Comparison of ENCODE assay signal across 18 mouse cellular contexts in genomic region chr5:33731051-33731450, GRCm38 (mm10). TPM values are rescaled to one million over a fixed set of nuclear protein-coding genes. Genes with fewer than 3 reads are reported as not detected.
DNase-seq lines count a peak whose midpoint lies in the region; ATAC-seq and TF ChIP-seq lines count a peak whose summit lies in the region.
"Had no signal": no experiment of that assay in that cellular context is flagged by ENCODE, and none has a peak within 500 bp of the region (broad histone marks: within the 10 kb centered on the region; RNA-seq: fewer than 3 reads in every experiment).

No protein-coding gene starts in this region.

- TF ChIP-seq CTCF in left cerebral cortex, adult 2 months (IDR thresholded peaks at IDR 0.05) = no peak

- intact Hi-C loops in left cerebral cortex, adult 2 months (cut with DNase I) = no loop called here
- intact Hi-C loops in gastrocnemius, postnatal 14 days (cut with DNase I; ENCODE audit: low total_unique reads) = no loop called here

- peaks cover 8% of the 10 kb centered on the region for H3K27me3 ChIP-seq in forebrain, embryonic 11.5 days (ENCODE audit: control insufficient read depth, insufficient read depth, low read length)
- H3K27me3 ChIP-seq in forebrain, embryonic 10.5 days (ENCODE audit: poor library complexity, severe bottlenecking) = peaks cover 68% of the 10 kb centered on the region
- H3K27me3 ChIP-seq: embryonic facial prominence, embryonic 15.5 days; Patski had no signal

- H3K9me3 ChIP-seq in forebrain, embryonic 11.5 days (ENCODE audit: control insufficient read depth, low read length) = no peaks in the 10 kb centered on the region
- H3K9me3 ChIP-seq in forebrain, embryonic 10.5 days = no peaks in the 10 kb centered on the region
- H3K9me3 ChIP-seq: embryonic facial prominence, embryonic 15.5 days; heart, embryonic 15.5 days; midbrain, embryonic 12.5 days had no signal

- no peak overlapping the region for H3K9ac ChIP-seq in forebrain, embryonic 11.5 days (ENCODE audit: low read length)
- H3K9ac ChIP-seq: embryonic facial prominence, embryonic 15.5 days; heart, embryonic 15.5 days; lung, embryonic 14.5 days had no signal

- H3K27ac ChIP-seq in forebrain, embryonic 11.5 days (ENCODE audit: low read depth, low read length) = no peak overlapping the region
- no peak overlapping the region for H3K27ac ChIP-seq in forebrain, embryonic 10.5 days
- no peak overlapping the region for H3K27ac ChIP-seq in left cerebral cortex, adult 2 months
- H3K27ac ChIP-seq: embryonic facial prominence, embryonic 15.5 days; heart, embryonic 15.5 days; kidney, postnatal 0 days; midbrain, embryonic 12.5 days had no signal

- 52% methylated on average over 21 of the region's 21 CpGs for WGBS in forebrain, embryonic 11.5 days
- WGBS in forebrain, embryonic 10.5 days = 67% methylated on average over 21 of the region's 21 CpGs

- no peak overlapping the region for H3K4me2 ChIP-seq in forebrain, embryonic 11.5 days (ENCODE audit: low read depth, low read length, severe bottlenecking)
- H3K4me2 ChIP-seq: embryonic facial prominence, embryonic 15.5 days; heart, embryonic 15.5 days; lung, embryonic 14.5 days; midbrain, embryonic 12.5 days had no signal

- peak; percentile 55 for DNase-seq in forebrain, embryonic 11.5 days (ENCODE audit: low spot score)
- DNase-seq in forebrain, embryonic 10.5 days (ENCODE audit: extremely low spot score, low spot score) = no peak
- DNase-seq in left cerebral cortex, adult 2 months (ENCODE audit: extremely low spot score in 1 of 2, low spot score in 2 of 2) = peak in 1 of 2 experiments; percentile 51
- DNase-seq in left cerebral cortex, adult 9 months (ENCODE audit: low spot score in 2 of 2) = no peak
- peak; percentile 35 for DNase-seq in right cerebral cortex, adult 18-20 months
- no peak for DNase-seq in right cerebral cortex, postnatal 10 days (ENCODE audit: low spot score in 2 of 2)
- no peak for DNase-seq in retina, embryonic 14.5 days (ENCODE audit: low spot score)
- no peak for DNase-seq in gastrocnemius, postnatal 14 days
- DNase-seq: cerebellum, adult 11-12 months; lung, embryonic 14.5 days; right cerebral cortex, postnatal 14 days had no signal

- H3K4me1 ChIP-seq in forebrain, embryonic 11.5 days (replicated peaks; ENCODE audit: control insufficient read depth, insufficient read depth, low read length) = no peaks in the 10 kb centered on the region
- H3K4me1 ChIP-seq in forebrain, embryonic 10.5 days = peaks cover 24% of the 10 kb centered on the region
- H3K4me1 ChIP-seq: heart, embryonic 15.5 days had no signal

- H3K36me3 ChIP-seq in forebrain, embryonic 11.5 days (ENCODE audit: control insufficient read depth, insufficient read depth, low read length) = peaks cover 11% of the 10 kb centered on the region
- peaks cover 89% of the 10 kb centered on the region for H3K36me3 ChIP-seq in forebrain, embryonic 10.5 days (replicated peaks)
- H3K36me3 ChIP-seq: heart, embryonic 15.5 days had no signal

- ATAC-seq in forebrain, embryonic 11.5 days (replicated peaks; ENCODE audit: low FRiP score) = no peak
- ATAC-seq: inflammation-experienced regulatory T-cells, adult 6 months; Patski had no signal

- H3K4me3 ChIP-seq in forebrain, embryonic 11.5 days (ENCODE audit: low read depth, low read length) = no peak overlapping the region
- H3K4me3 ChIP-seq in forebrain, embryonic 10.5 days = no peak overlapping the region
- H3K4me3 ChIP-seq in left cerebral cortex, adult 2 months = peak overlapping the region; percentile 21; the same call in 1 of the 2 replicates
- H3K4me3 ChIP-seq: embryonic facial prominence, embryonic 15.5 days; heart, embryonic 15.5 days; midbrain, embryonic 12.5 days; myocyte had no signal

RNA-seq across cellular contexts. Expression of gene Fgfr3, which starts 9.6 kb away (rescaled TPM):
- polyA plus RNA-seq in forebrain, embryonic 11.5 days (2014; fragmentation: Nextera tagmentation; extraction: Ambion mirVana) = 100 and 105 TPM in 2 replicates
- 33.4 and 39.1 TPM in 2 replicates for polyA plus RNA-seq in forebrain, embryonic 10.5 days (2016; fragmentation: Nextera tagmentation; extraction: Ambion mirVana)
- total RNA-seq in left cerebral cortex, adult 2 months (2021) = 100 to 1,000 TPM; 112 to 140 TPM
- 1 to 10 TPM; 1.9 to 3.1 TPM for total RNA-seq in gastrocnemius, postnatal 14 days (2021)
- polyA plus RNA-seq: inflammation-experienced regulatory T-cells, adult 6 months had no signal

RNA-seq across cellular contexts. Expression of gene Letm1, which starts 51.6 kb away (rescaled TPM):
- polyA plus RNA-seq in forebrain, embryonic 11.5 days (2014; fragmentation: Nextera tagmentation; extraction: Ambion mirVana) = 59.7 and 63.9 TPM in 2 replicates
- polyA plus RNA-seq in forebrain, embryonic 10.5 days (2016; fragmentation: Nextera tagmentation; extraction: Ambion mirVana) = 57.8 and 59.2 TPM in 2 replicates
- total RNA-seq in left cerebral cortex, adult 2 months (2021) = 100 to 1,000 TPM in 1 of 2 experiments, 10 to 100 TPM in 1; 98.0 to 103 TPM
- total RNA-seq in gastrocnemius, postnatal 14 days (2021) = 10 to 100 TPM; 79.0 to 88.6 TPM

Comparison
In these comparisons a context has a peak if more than half of its experiments do, and no peak if none do; other contexts are left out.
1. DNase-seq: peak in forebrain, embryonic 11.5 days (single experiment) and right cerebral cortex, adult 18-20 months (single experiment); none in forebrain, embryonic 10.5 days (single experiment), left cerebral cortex, adult 9 months (0 of 2), right cerebral cortex, postnatal 10 days (0 of 2), retina, embryonic 14.5 days (single experiment) and gastrocnemius, postnatal 14 days (single experiment).
2. RNA of gene Fgfr3, which starts 9.6 kb away (total RNA-seq): 112 to 140 TPM in left cerebral cortex, adult 2 months; 1.9 to 3.1 TPM in gastrocnemius, postnatal 14 days; every median in the first group is over 10 times any median in the second.